Mouse (Mus musculus) olfactory bulb, adult 2 months (tissue): ENCODE data around the gene Gm14496.

Experiments
- CTCF ChIP-seq: fragments of 200-500 bp; IDR thresholded peaks from 2 replicates; pipeline ENCODE4 v1.5.1; 2012; ENCODE audit warnings: low read depth, mild to moderate bottlenecking, low read length, moderate library complexity; ENCODE audit not compliant: insufficient read depth
- POLR2A ChIP-seq: fragments of 200-500 bp; IDR thresholded peaks from 2 replicates; pipeline ENCODE4 v1.6.1; 2012; ENCODE audit warnings: mild to moderate bottlenecking, low read depth, low read length, moderate library complexity; ENCODE audit not compliant: insufficient read depth

- TF ChIP-seq CTCF (no peak), POLR2A (no peak)
Observed at GRCm38 (mm10) chr2:181990829-181991228, at the start of gene Gm14496.
